Comparison of ENCODE assay signal across 9 mouse cellular contexts in the genomic region with DNA sequence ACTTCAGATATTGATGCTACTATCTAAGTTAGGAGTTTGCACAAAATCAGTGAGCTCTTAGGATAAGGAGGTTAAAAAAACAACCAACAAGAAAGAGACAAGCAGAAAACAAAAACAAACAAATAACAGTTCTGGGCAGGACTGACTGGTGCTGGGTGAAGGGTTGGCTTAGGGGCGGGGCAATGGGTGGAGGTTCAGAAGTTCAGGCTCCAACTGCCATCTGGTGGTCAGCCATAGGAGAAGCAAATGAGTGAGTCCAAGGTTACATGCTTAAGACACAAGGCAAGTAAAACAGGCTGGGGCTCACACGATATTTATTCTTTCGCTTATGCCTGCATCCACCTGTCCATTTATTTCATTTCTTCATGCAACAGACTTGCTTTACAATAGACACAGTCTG. TPM values are rescaled to one million over a fixed set of nuclear protein-coding genes. Genes with fewer than 3 reads are reported as not detected.
DNase-seq lines count a peak whose midpoint lies in the region; ATAC-seq and TF ChIP-seq lines count a peak whose summit lies in the region.
"Had no signal": no experiment of that assay in that cellular context is flagged by ENCODE, and none has a peak within 500 bp of the region (broad histone marks: within the 10 kb centered on the region; RNA-seq: fewer than 3 reads in every experiment).

No protein-coding gene starts in this region.

- intact Hi-C loops in gastrocnemius, adult 2 months (cut with DNase I), result loop anchor here (1.0 to 10.0 kb wide), 5 partner anchors 86 to 1348 kb away; a partner anchor contains a TSS

- no peaks in the 10 kb centered on the region for H3K9me3 ChIP-seq in intestine, embryonic 15.5 days

- H3K9ac ChIP-seq in intestine, embryonic 15.5 days, result no peak overlapping the region

- peak; percentile 74 for TF ChIP-seq CTCF in gastrocnemius, adult 2 months (IDR thresholded peaks at IDR 0.05)

- H3K4me3 ChIP-seq in gastrocnemius, adult 2 months, result no peak overlapping the region
- no peak overlapping the region for H3K4me3 ChIP-seq in intestine, embryonic 15.5 days (replicated peaks)

- no peak overlapping the region for H3K4me2 ChIP-seq in intestine, embryonic 15.5 days (replicated peaks)

- peak; percentile 73 for DNase-seq in ZHBTc4 (ENCODE audit: low read depth, low spot score)
- peak; percentile 50 to 75 for DNase-seq in cerebellum, postnatal 25 days
- DNase-seq in gastrocnemius, adult 2 months, result peak; percentile 78
- DNase-seq in left cerebral cortex, adult 9 months (ENCODE audit: low spot score in 2 of 2), result peak; percentile 27 to 50
- peak; percentile 62 for DNase-seq in mesoderm, embryonic 11.5 days (ENCODE audit: low read depth, low spot score)
- peak; percentile 39 for DNase-seq in right cerebral cortex, postnatal 14 days
- DNase-seq in yolk sac, embryonic 10.5 days (ENCODE audit: low spot score), result peak; percentile 14

- WGBS in intestine, embryonic 15.5 days, result 37% methylated on average over 3 of the region's 3 CpGs

- H3K4me1 ChIP-seq in intestine, embryonic 15.5 days (replicated peaks), result no peaks in the 10 kb centered on the region

- peak; percentile 78 for ATAC-seq in intestine, embryonic 15.5 days

- no peaks in the 10 kb centered on the region for H3K27me3 ChIP-seq in intestine, embryonic 15.5 days (replicated peaks)

- no peaks in the 10 kb centered on the region for H3K36me3 ChIP-seq in intestine, embryonic 15.5 days

- no peak overlapping the region for H3K27ac ChIP-seq in gastrocnemius, adult 2 months
- H3K27ac ChIP-seq in intestine, embryonic 15.5 days, result no peak overlapping the region

RNA-seq across cellular contexts. Expression of a gene that starts 13.8 kb away (rescaled TPM):
- total RNA-seq in gastrocnemius, adult 2 months (2021), result 10 to 100 TPM; 35.2 to 39.9 TPM
- polyA plus RNA-seq in intestine, embryonic 15.5 days (2015; fragmentation: Nextera tagmentation; extraction: Ambion mirVana), result 36.8 and 37.1 TPM in 2 replicates

RNA-seq across cellular contexts. Expression of a gene that starts 37.8 kb away (rescaled TPM):
- total RNA-seq in gastrocnemius, adult 2 months (2021), result not detected
- polyA plus RNA-seq in intestine, embryonic 15.5 days (2015; fragmentation: Nextera tagmentation; extraction: Ambion mirVana), result 0.52 and 0.90 TPM in 2 replicates

RNA-seq across cellular contexts. Expression of a gene that starts 44.3 kb away (rescaled TPM):
- total RNA-seq in gastrocnemius, adult 2 months (2021), result under 1 TPM; 0.28 to 0.46 TPM
- polyA plus RNA-seq in intestine, embryonic 15.5 days (2015; fragmentation: Nextera tagmentation; extraction: Ambion mirVana), result not detected in 2 replicates
- polyA plus RNA-seq: liver, embryonic 16.5 days had no signal

RNA-seq across cellular contexts. Expression of a gene that starts 51.5 kb away (rescaled TPM):
- total RNA-seq in gastrocnemius, adult 2 months (2021), result not detected
- polyA plus RNA-seq in intestine, embryonic 15.5 days (2015; fragmentation: Nextera tagmentation; extraction: Ambion mirVana), result not detected in 2 replicates
- polyA plus RNA-seq: liver, embryonic 16.5 days had no signal

Comparison
In these comparisons a context has a peak if more than half of its experiments do, and no peak if none do; other contexts are left out.
1. DNase-seq: peak in every context shown above with its lines; median percentile 78 in gastrocnemius, adult 2 months; 73 in ZHBTc4; 62 in cerebellum, postnatal 25 days; 62 in mesoderm, embryonic 11.5 days; 39 in right cerebral cortex, postnatal 14 days; 38 in left cerebral cortex, adult 9 months; 14 in yolk sac, embryonic 10.5 days.